Mouse (Mus musculus) 3134 (cell line): Measurements from ENCODE around the gene Ucp3.
"Not testable (repeated sequence)": the region's sequence is repeated elsewhere in the genome, so short reads cannot be mapped to it uniquely, and the experiment has no call there.

Experiments used
- DNase-seq: peaks from one replicate; pipeline ENCODE4 v3.0.0-alpha.2; 2011; ENCODE audit warnings: low spot score; ENCODE audit not compliant: insufficient read length; ENCODE audit errors: extremely low read depth

Gene Ucp3

DNA sequence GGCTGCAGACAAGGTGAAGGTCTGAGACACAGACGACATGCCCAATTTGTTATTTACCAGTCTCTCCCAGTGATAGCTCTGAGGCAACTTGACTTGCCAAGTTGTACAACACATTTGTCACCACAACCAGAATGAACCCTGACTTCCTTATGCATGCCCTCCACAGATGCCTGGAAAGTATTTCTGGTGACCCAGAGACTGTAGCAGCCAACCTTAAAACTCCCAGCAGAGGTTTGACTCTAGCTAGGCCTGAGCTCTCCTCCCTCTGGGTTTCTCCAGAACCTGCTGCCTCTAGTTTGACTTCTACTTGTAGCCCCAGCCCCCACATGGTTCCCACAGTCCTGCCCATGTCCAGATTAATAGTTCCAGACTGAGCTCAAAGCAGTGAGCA lies 1.4 kb upstream of the Ucp3 start:
- no peak for DNase-seq

DNA sequence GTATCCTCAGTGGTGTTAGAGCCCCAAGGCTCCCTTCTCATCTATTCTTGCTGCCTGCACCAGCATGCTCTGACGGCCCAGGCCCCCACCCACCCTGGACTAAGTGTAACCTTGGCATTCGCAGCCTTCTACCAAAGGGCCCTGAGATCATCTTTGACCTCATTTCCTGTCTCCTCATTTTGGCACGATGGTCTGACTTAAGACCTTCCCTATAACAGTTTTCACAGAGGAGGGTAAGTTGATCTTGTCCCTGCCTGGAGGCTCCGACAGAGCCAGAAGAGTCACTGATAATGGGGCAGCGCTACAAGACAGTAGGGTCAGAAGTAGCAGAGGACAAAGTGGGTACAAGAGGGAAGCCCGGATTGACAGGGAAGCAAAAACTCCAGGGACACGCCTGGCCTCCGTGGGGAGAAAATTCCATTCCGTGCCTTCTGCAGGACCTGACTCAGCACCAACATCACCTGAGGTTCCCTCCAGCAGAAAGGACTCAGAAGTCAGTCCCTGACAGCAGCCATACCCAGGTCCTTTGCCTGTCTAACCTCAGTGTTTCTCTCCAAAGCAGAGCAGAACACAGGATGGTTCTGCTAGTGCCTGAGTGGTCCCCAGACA lies 1.2 kb downstream of the Ucp3 start:
- no peak for DNase-seq

DNA sequence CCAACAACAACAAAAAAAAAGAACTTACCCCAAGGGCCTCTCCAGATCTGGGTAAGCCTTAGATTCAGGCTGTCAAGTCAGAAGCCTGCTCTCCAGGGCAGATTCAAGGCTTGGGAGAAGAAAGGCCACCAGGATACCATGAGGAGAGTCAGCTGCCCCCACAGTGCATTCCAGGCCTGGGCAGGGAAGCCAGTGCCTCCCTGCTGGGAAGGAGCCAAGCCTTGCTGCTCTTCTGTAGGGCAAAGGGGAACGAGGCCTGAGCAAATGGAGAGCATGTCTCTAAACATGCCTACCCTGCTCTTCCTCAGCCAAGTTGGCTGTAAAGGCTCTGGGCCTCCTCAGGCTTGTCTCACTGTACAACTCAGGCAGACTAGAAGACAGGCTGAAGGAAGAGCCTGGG lies 1.9 kb downstream of the Ucp3 start:
- peak; percentile 55 for DNase-seq

DNA sequence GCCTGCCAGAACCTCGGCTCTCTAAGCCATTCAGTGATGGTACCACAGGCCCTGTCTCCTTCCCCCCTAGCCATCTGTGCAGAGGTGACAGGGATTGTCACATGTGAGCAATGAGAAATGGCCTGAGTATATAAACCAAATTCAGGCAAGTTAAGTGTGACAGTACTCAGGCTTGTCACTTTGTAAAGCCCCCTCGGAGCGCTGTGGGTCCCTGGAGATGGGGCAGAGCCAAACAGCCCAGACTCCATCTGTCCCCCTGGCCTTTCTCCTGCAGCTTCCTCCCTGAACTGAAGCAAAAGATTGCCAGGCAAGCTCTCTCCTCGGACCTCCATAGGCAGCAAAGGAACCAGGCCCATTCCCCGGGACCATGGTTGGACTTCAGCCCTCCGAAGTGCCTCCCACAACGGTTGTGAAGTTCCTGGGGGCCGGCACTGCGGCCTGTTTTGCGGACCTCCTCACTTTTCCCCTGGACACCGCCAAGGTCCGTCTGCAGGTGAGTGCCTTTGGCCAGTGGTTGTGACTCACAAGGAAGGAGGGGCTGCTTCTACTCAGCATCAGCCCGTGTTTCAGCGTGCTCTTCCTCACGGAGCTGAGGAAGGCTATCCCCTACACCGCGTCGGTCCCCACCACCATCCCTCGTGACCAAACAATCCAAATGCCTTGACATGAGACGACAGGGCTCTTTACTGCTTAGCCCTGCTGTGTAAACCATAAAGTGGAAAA lies 6.5 kb downstream of the Ucp3 start:
- no peak for DNase-seq

DNA sequence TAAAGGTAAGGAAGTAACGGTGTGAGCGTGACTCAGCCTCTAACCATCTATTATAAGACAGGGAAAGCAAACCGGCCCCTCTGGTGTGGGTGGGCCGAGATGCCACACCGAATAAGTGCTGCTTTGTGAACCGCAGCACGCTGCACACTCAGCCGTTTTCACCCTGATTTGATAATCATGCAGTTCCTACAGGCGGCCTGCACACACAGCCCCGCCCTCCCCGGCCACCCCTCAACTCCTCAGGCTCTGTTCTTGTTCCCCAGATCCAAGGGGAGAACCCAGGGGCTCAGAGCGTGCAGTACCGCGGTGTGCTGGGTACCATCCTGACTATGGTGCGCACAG lies 7.0 kb downstream of the Ucp3 start:
- no peak for DNase-seq

DNA sequence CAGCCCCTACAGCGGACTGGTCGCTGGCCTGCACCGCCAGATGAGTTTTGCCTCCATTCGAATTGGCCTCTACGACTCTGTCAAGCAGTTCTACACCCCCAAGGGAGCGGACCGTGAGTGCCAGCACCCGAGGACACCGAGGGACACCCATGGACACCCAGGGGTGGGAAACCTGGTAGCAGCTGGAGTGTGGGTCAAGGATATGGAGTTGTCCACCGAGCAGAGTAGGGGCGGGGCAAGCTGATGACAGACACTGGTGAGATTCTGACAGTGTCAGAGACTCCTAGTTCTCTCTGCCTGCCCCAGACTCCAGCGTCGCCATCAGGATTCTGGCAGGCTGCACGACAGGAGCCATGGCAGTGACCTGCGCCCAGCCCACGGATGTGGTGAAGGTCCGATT lies 7.4 kb downstream of the Ucp3 start:
- no peak for DNase-seq

DNA sequence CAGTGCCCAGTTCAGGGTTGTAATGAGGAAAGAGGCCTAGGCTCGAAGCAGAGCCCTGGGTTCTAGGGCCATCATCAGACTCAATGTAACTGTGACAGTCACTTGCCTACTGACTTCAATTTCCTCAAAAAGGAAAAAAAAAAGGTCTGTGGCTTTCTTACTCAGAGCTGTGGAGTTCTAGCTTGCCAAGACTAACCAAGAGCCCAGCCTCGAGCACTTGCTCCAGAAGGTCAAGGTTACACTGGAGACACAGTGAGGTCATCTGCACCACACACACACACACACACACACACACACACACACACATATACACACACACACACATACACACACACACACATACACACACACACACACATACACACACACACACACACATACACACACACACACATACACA lies 9.3 kb downstream of the Ucp3 start:
- DNase-seq, result not testable (repeated sequence)

DNA sequence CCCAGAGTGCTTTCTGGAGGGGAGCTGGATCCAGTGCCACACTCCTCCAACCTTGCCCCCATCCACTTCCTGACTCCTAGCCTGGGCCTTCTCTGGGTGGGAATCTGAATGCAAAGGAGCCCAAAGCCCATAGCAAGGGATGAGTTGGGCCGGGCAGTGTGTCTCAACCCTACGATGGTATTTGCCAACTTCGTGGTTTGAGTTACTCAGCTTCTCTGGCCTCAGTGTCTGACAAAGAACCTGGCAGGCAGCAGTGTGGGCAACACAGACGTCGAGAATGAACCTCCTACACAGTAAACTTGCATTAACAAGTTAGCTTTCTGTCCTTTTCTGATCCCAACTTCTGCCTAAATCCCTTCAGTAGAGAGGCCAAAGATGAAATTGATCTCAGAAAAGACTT lies 11.7 kb downstream of the Ucp3 start:
- peak; percentile 68 for DNase-seq

DNA sequence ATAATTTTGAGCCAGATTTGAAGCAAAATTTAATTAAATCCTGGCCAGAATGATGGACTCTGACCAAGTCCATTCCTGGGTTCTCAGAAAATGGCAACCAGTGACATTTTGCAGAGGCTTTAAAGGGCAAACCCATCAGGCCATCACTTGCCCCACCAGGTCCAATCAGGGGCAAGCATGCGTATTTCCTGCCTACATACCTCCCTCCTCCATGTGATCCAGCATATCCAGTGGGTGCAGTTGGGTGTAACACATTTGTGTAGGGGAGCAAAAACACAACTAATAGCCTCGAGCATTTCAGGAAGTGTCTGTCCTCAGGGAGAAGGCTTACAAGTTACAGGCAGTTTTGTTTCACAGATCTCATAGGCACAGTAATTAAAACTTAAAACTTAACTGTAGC lies 14.5 kb downstream of the Ucp3 start:
- DNase-seq, result no peak

DNA sequence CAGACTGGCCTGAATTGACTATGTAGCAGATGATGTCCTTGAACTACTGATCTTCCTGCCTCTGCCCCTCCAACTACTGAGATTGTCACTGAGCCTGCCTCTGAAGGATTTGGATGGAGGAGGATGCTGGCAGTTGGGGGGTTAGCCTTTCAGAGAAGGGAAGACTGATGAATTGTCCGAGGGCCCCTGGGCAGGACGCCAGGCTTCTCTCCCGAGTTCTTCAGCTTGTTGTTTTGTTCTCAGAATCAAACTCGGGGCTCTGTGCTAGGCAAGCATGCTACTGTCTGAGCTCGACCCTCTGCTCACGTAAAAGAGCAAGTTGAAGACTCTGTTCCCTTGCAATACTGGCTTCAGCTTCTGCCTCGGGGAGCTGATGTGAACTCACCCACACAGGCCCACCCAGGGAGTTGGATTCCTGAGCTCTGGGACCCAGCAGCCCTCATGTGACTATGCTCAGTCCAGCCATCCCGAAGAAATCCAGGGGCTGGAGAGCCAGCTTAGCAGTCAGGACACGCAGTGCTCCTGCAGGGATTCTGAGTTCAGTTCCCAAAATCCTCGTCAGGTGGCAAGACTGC lies 15.8 kb downstream of the Ucp3 start:
- DNase-seq, result no peak

DNA sequence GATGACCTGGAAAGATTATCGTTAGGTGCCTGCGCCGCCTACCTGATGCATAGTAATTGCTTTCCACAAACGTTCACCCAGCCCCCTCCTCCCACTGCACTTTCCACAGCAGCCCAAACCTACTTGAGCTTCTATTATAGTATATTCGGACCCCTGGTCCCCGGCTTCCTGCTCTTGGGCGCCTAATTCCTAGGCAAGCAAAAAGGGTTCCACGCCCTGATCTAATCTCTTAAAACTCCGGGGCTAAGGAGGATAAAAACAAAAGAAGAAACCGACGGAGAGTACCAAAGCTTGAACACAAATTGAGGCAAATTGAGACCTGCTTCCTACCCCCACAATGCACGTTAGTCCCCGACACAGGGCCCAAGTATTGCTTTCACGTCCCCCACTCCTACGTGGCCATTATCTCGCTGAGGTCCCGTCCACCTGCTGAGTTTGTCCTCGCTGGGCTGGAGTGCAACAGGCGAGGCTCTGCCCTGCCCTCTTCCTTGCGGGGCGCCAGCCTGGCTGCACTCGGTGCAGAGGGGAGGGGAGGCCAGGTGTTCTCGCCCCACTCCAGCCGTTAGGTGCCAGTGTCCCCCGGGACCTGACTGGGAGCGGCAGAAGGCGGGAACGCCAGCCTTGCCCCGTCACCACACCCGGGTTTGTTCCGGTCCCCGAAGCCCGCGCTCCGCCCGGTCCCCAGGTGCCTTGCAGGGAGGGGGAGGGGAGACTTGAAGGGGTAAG lies 19.8 kb downstream of the Ucp3 start:
- no peak for DNase-seq

DNA sequence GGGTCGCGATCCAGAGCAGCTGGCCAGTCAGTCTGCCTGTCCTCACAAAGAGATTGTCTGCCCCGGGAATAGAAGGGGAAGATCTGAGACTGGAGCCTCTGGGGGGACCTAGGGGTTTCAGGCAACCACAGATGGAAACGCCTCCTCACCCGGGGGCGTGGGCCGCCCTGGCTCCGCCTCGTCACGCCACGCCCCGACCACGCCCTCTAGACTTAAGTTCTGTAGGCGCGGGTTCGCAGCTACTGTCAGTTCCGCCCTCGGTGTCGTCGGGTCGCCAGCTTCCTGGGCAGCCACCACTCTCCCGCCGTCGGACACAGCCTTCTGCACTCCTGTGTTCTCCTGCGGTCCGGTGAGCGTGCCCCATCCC lies 20.3 kb downstream of the Ucp3 start, which contains the start of gene Ucp2:
Ucp2 (plus strand) TSS at position 221 of the 367 bp plus-strand sequence.
- DNase-seq, result peak; percentile 90

DNA sequence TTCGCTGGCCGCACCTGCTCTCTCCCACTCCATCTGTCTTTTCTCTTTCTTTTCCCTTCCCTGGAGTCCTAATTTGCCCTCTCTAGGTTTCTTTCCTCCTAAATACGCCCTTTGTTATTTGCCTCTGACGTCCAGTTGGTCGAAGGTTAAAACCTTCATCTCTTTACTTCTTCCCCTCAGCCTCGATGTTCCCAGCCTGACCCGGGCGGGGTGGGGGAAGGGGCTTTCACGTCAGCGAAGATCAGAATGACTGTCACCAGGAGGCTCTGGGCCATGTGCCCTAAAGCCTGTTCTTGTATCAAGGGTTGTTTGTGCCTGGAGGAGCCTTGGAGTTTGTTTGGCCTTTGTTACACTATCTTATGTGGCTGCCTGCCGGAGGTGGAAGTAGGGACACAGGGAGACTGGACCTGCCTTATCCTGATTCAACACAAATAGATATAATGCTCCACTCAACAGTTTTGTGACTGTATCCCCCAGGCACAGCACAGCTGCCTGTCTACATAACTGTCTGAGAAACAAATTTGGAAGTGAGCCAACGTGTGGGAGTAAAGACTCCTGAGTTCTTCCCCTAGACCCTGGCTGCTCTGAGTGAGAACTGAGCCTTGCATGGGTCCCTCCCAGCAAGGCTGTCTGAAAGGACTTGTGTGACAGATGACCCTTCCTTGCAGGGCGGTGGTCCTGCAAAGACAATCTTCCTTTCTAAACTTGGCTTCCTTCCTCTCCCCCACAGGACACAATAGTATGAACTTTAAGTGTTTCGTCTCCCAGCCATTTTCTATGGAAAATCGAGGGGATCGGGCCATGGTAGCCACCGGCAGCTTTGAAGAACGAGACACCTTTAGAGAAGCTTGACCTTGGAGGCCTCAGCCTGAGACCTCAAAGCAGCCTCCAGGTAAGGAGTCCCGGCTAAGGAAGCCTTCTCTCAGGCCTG lies 21.0 kb downstream of the Ucp3 start:
- no peak for DNase-seq

DNA sequence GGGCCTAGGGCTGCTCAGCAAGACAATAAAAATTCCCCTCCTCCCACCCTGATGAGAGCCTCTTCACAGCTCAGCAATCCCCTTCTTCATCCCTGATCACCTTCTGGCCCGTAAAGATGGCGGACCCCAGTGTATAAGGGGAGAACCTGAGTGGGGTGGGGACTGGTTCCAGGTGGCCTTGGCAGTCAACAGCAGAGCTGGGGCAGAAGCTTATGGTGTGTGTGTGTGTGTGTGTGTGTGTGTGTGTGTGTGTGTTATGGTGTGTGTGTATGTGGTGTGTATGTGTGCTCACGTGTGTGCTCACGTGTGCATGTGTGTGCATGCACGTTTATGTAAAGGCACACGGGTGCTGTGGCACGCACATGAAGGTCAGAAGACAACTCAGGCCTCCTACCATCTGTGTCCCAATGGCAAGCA lies 21.6 kb downstream of the Ucp3 start:
- no peak for DNase-seq

DNA sequence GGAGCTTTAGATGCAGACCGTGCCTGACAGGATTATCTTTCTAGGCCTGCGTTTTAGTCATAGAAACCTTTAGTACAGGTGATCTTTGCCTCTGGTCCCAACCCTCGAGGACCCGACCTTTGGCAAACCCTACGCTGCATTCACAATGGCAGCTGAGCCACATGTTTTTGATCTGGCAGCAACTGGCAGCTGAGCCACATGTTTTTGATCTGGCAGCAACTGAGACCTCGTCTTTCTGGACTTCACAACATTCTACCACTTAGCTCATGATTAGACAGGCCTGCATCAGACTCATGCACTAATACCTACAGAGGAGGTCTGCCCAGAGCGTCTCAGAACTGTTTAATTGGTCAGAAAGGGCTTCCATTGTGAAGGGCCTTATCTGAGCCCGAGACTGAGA lies 22.3 kb downstream of the Ucp3 start:
- no peak for DNase-seq

DNA sequence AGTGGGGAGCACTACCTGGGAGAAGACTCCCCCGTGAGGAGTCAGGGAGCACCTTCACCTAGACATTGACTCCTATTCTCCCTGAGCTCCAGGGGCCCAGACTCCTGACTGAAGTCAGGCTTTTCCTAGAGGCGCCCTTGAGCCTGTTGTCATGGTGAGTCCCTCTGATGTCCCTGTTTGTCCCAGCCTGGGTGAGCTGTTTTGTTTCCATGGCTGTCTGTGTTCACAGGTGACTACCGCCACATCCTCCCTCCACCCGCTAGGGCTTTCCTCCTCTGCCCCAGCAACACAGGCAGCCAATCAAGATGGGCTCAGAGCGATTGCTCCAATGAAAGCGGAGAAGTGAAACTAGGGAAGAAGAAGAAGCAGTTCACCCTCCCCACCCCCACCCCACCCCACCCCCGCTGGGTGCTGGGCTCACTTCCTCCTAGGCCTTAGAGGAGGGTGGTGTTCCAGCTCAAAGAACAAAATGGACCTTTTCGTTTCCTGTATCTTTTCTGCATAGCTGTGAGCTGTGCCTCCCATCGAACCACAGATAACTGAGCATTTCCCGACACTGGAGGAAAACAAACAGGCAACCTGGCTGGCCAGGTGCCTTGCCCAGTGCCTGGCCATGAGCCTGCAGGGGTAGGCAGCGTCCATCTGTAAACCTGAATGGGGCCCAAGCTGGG lies 22.9 kb downstream of the Ucp3 start:
- DNase-seq, result no peak

DNA sequence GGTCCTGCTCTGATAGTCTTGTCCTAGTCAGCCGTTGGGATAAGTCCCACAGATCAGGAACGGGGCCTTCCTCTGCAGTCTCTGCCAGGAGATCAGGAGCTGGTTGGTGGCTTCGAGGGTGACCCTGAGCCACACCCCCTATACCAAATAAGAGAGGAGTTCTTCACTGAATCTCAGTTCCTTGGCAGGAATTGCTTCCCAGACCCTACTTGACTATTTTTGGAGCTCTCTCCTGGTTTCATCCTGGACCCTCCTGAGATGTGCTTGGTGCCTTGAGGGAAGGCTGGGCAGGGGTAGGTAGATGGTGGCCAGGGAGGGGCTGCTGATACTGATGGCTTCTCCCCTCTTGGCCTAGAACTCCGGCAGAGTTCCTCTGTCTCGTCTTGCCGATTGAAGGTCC lies 23.6 kb downstream of the Ucp3 start:
- DNase-seq, result no peak

DNA sequence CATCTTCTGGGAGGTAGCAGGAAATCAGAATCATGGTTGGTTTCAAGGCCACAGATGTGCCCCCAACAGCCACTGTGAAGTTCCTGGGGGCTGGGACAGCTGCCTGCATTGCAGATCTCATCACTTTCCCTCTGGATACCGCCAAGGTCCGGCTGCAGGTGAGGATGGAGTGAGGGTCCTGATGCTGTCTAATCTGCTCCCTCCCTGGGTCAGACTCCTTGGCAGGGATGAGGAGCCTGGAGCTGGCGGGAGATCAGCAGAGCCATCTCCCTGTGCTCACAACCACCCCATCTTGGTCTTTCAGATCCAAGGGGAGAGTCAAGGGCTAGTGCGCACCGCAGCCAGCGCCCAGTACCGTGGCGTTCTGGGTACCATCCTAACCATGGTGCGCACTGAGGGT lies 24.0 kb downstream of the Ucp3 start:
- DNase-seq, result no peak

DNA sequence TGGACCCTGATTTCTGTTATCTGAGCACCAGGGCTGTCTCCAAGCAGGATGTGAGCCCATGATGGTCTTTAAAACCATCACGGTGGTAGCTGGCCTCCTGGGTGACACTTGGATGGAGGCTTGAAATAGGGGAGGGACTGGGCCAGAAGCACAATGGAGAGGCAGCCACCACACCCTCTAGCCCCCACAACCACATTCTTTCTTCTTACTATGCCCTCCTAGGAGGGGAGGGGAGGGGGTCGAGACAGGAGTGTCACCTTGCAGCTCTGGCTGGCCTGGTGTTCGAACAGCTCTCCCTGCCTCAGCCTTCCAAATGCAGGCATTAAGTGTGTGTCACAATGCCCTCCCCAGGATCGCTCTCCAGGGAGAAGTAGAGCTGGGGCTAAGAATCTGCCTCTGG lies 24.6 kb downstream of the Ucp3 start:
- DNase-seq, result no peak

DNA sequence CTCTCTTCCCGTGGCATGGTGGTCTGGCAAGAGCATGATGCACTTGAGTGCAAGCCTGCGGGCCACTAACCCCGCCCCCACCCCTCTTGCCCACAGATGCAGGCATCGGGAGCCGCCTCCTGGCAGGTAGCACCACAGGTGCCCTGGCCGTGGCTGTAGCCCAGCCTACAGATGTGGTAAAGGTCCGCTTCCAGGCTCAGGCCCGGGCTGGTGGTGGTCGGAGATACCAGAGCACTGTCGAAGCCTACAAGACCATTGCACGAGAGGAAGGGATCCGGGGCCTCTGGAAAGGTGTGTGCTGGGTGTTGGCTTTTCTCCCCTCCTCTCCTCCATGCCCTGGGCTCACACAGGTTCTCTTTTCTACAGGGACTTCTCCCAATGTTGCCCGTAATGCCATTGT lies 25.2 kb downstream of the Ucp3 start:
- no peak for DNase-seq
